Mouse (Mus musculus) gastrocnemius, adult 18-20 months (tissue): ENCODE data around the gene Dmap1. TPM values are rescaled to one million over a fixed set of nuclear protein-coding genes. Genes with fewer than 3 reads are reported as not detected.

Experiments
- DNase-seq: peaks from one replicate; pipeline ENCODE4 v3.0.0; 2021; ENCODE audit warnings: low spot score
- total RNA-seq, 2 experiments: library from RNA; stranded (reverse); gene quantifications; 2 replicates each; pipeline ENCODE4 v1.2.3; 2021

Dmap1 gene
- total RNA-seq, 2 experiments from 2014 or later: 14.9 to 15.7 TPM

DNA sequence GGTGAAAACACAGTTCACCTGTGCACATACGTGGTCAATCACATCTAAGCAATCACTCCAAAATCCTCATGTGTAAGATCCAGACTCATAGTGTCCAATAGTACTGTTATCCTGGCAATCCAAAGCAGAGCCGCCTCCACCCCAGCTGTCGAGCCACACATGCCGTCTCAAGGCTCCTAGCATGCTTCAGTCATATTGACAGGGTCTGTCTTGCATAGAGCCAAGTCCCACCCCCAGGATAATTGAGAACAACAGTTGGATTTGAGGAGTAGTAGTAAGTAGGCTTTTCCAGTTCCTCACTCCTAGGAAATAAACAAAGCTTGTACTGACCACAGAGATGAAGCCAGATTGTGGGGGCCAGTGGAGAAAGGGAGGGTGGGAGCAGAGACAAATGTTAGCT, 24.4 kb downstream of the Dmap1 start:
- DNase-seq: no peak

DNA sequence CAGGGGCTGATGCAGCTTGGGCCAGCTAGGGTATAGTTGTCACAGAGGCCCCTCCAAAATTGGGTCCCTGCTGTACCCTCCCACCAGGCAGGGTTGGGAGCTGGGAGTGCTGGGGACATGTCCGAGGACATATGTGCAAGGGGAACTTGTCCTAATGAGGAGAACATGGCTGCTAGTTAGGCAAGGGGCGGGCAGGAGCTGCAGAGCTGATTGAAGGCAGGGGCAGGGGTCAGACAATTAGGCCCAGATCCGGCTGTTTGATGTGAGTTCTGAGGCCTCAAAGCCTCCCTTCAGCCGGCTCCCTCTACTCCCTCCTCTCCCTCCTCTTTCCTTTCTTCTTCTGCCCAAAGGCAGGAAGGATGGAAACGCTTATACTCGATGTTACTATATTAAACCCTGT, 25.1 kb downstream of the Dmap1 start:
- no peak for DNase-seq

DNA sequence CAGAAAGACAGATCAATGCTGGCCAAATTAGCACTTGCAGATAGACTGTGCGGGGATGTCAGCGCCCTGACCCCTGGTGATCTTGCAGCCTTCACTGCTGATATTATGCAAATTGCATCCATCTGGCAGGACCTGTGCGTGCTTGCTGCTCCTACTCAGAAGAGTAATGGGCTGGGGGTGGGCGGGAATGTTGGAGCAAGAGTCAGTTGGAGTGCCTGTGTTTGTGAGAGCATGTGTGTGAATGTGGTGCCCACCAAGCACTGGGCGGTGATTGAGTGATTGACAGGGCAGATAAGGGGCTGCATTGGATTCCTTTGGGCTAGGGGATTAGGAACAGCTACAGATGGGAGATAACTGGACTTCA, 26.6 kb downstream of the Dmap1 start:
- no peak for DNase-seq

DNA sequence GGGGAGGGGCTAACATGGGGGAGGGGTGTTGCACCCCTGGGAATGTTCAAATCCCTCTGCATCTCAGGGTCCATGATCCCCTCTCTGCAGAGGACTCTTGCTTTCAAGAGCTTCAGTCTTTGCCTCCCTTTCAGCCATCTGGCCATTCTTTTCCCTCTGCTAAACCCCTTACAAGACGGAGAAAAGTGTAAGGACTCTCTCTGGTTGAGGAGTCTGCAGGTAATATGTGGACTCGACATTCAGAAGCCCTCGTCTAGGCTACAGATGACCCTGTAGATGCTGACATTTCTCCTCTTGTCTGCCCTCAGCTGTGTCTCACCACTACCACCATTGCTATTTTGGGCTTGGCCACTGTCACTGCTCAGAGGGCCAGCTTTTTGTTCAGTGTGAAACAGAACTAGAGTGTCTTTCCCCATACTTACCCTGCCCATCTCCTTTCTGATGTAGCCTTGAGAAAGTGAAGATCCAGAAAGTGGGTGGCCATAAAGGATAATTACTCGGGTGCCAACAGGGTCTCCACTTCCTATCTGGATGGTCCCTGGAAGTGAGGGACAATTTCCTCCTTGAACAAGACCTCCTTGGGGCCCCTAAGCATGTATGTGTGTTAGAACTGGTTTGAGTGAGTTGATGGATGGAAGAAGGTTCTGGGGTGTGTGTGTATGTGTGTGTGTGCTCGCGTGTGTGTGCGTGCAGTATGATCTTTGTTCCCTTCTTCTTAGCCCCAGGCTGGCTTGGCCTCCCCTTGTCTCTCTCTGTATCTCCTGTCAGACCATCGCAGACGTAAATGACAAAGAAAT, 27.2 kb downstream of the Dmap1 start:
- no peak for DNase-seq

DNA sequence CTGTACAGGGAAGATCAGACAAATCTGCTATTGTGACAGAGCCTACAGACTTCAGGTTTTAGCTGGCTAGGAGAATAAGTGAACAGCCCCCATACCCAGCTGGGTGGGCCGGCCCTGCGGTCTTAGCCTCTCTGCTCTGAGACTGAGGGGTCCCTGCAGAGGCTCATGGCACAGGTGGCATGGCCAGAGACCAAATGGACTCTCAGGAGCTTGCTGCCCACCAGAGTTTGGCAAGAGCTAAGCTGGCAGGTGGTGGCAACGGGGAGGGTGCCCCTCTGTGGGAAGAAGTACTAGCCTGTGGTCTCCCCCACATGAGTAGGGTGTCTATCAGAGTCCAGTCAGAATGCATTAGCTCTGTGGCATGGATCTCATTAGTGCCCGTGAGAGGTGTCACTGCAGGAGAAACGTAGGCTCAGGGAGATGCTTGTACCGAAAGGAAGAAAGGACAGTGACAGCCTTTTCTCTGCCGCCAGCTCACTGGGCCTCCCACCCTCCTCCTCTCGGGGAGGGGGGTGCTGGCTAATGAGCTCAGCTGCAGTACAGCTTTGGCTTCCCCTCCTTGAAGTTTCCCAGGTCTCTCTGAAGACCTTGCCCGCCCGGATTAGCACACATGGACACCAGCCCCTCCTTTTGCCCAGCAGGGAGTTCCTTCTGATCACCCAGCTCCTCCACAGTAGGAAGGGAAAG, 27.9 kb downstream of the Dmap1 start:
- DNase-seq: no peak

DNA sequence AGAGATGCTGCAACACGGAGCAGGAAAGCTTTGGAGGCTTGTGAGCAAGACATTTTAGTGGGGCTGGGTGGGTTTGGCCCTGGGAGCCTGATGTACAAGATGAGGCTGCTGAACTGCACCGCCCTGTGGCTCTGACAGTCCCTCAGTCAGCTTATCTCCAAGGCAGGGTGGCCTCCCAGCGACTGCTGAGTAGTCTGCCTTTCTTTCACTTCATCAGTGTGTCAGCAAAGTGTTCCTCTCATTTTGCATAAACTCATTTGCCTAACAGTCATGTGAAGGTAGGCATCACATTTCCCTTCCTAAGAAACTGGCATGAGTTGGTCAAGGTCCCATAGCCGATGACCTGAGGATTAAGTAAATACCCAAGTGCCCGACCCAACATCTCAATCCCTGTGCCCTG, 29.3 kb downstream of the Dmap1 start:
- no peak for DNase-seq

DNA sequence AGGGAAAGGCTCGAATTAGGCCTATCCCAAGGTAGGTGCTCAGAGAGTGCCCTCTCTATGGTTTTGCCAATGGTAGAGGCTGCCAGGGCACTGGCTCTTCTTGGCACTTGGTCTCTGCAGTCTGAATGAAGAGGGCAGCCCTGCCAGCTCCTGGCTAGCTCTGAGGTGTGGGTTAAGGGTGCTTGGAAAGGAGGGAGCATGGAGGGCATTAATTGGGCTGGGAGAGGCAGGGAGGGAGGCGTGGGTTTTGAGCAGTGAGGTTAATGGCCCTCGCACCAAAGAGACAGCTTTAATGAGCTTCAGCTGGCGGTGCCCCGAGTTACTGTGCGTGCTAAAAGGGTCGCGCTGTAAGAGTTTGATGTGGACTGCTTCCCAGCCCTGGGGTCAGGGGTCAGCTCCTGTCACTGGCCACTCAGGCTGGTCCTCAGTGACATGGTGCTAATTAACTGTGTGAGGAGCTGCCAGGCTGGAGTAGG, 30.4 kb downstream of the Dmap1 start:
- DNase-seq: peak; percentile 39

DNA sequence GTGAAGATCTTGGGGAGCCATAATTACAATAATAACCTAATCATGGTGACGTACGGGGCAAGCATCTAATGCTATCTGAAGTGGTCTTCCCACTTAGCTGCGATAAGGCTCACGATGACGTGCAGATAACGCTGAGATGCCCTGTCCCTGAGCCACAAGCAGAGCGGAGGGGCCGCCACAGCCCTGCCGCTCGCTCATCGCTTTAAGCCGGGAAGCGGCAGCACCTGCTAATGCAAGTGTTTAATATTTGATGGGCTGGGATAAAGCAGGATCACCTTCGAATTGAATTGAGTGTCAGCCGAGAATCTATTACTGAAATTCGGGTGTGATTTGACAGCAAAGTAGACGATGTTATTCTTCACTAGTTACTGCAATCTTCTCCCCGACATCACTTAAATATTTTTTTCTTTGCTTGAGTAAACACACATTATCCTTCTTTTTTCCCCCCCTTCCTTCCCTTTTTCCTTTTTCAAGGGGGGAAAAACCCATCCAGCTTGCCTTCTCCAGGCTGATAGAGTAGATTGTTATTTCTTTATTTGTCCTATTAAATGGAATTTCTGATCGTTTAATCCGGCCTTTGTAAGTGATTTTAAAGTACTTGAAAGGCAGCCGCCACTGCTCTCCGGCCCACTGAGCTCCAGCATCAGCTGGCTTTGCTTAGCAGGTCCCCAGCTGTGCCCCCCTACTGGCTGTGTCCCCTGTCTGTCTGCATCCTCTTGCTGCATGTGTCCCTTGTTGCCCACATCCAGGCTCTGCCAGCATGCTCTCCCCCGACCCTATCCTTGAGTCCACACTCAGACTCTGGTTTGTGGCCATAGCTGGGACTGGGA, 34.9 kb downstream of the Dmap1 start:
- DNase-seq: no peak

DNA sequence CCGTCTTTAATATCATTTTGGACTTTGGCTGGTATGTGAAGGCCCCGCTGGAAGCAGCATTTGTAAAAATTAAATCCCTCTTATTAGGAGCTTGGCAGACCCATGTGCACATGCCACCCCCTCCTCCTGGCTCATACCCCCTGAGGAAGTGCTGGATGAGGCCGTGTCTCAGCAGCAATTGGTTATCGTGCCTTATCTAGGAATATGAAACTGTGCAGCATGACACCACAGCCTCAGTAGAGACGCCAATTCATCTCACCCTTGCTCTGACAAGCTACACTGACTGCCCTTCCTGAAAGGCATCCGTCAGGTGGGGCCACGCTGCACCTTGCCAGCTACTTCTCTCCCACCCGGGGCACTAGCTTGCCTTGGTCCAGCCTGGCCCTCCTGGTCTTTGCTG, 35.6 kb downstream of the Dmap1 start:
- no peak for DNase-seq

DNA sequence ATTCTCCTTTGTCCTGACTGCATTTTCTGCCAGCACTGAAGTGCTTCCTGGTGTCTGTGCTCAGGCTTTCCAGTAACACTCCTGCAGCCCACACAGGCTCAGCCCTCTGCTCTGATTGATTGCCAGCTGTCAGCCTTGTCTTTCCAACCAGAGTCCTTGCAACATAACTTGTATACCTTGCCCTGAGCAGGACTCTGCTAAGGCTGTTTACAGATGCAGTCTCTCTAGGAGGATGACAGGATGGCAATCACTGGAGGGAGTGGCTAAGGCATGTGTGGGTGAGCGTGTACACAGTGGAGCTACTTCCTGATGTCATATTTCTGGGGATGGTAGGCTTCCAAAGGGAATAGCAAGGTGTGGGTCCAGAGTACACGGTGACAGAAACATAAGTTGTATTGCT, 36.2 kb downstream of the Dmap1 start:
- no peak for DNase-seq

DNA sequence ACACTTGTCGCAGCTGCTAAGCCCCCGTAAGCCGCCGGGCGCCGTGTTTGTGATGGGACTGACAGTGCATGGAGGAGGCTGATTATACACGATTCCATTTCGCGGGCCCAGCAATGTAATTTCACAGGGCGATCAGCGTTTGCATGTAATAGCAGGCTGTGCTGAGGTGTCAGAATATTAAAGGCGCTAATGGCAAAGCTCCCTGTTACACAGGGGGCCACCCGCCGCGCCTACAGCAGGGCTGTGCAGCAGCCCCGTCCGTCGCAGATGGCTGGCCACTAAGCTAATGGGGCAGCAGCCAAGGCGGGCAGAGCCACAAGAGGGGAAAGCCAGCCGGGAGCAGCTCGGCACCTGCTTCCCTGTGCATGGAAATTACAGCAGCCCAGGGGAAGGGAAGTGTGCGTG, 37.0 kb downstream of the Dmap1 start:
- DNase-seq: peak; percentile 13

DNA sequence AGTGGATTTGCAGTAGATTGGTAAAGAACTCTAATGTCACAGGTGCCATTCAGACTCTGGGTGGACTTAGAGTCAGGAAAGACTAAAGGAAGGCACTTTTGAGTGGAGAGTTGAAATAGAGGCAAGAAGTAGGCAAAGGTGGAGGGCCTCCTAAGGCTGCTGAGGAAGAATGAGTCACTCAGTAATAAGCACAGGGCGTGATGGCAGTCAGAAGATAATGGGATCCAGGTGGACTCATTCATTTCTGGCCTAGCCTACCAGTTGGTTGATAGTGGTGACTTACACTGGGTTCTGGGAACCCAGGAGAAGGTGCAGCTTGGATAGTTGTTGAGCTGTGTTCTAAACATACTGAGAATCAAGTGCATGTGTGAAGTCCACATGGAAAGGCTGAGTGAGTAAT, 40.3 kb downstream of the Dmap1 start:
- DNase-seq: no peak

DNA sequence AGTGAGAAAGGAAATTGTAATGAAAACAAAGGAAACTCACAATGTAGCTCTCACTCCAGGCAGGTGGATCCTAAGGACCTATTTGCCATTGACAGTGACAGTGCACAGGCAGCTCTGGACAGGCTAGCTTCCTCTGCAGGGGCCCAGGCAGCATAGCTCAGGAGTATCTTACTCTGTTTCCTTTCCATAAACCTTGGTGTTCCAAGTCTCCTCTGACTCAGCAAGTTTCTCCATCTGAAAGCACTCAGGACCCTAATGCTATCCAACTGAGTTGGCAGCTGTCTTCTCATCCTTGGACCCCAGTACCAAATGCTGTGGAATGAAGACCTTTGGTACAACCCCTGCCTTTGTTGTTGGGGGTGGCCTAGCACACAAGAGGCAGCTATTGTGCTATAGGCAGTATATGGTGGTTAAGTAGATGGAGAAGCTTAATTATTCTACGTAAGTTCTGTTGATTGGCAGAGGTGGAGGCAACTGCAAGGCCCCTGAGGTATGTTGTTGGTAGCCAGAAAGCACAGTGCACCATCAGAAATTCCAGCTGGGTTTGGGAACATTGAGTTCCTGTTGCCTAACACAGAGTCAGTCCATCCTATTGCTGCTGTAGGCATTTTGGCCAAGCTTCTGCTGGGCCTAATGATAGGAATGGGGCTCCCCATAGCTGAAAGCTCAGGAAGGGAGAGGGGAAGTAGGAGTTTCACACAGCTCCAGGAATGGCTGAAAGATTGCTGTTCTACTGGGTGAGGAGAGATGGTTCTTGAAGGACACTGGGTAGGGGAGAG, 41.0 kb downstream of the Dmap1 start:
- peak; percentile 46 for DNase-seq

DNA sequence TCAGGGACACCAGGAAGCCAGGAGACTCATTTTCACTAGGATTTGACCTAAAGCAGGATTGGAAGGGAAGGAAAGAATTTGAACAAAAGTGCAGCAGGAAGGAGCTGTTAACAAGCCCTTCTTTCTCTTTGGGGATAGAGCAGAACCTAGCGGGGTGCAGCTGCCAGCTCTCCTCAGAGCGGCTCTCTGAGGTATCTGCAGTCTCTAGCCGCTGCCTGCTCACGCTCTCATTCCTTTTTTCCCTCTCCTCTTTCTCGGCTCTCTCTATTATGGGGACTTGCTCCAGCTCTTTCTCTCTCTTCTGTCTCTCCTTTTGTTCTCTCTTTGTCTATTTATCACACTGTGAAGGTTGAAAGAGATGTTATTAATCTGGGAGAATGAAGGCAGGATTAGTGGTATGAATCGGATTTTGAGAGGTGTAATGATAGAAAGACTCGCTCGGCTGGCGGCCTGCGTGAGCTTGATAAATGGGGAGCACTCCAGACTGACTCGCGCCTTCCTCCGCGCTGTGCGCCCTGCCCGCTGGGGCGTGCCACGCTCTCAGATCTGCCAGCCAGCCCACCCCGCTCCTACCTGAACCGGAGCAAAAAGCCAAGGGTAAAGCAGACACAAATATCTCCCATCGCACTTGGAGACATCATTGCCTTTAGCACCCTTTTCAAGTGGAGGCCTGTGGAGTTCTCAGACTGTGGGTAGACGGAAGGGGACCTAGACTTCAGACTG, 45.0 kb downstream of the Dmap1 start:
- no peak for DNase-seq

DNA sequence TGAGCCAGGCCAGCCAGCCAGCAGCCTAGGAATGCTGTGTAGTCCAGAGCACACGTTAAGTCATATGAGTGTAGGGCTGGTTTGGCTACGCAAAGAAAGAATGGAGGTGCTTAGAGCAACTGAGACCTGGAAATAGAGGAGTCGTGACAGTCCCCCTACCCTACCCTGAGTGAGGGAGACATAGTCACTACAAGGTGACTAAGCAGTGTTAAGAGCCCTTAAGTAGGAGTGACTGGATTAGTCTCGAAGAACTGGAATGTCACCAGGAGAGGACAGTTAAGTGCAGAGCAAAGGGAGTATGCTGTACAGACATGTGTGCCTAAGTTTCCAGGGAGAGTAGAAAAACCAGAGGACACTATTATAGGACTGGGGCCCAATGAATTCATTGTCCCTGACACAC, 45.9 kb downstream of the Dmap1 start:
- DNase-seq: no peak

DNA sequence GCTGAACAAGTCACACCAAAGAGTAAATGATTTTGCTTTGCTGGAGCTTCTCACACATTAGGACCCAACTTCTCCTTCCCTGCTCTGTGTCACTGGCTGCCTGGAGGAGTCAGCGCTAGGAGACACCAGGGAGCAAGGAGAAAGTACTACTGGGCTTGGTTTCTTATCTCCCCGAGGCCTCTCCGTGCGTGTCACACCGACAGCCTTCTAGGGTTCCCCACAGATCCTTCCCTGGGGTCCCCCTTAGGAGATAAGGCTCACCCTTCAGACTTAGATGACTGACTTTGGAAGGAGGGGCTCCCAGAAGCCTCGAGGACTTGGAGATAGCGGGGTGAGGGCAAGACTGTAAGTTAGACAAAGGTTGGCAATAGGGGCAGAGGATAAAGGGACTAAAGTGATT, 47.4 kb downstream of the Dmap1 start:
- no peak for DNase-seq

DNA sequence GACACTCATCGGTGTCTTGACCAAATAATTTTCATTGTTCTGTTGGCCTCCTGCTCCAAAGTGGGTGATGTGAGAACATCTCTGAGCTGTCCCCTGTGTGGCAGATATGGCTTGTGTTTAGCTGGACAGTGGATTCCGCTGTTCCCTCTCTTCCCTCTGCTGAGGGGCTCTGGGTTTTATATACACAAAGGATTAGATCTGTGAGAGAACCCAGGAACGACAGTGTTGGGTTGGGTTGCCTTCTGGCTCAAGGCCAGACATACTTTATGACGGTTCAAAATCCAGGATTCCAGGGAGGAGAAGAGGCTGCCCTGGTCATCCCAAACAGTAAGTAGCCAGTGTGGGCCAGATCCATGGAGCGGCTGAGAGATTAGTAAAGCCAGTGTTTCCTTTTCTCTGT, 48.5 kb downstream of the Dmap1 start:
- DNase-seq: no peak

DNA sequence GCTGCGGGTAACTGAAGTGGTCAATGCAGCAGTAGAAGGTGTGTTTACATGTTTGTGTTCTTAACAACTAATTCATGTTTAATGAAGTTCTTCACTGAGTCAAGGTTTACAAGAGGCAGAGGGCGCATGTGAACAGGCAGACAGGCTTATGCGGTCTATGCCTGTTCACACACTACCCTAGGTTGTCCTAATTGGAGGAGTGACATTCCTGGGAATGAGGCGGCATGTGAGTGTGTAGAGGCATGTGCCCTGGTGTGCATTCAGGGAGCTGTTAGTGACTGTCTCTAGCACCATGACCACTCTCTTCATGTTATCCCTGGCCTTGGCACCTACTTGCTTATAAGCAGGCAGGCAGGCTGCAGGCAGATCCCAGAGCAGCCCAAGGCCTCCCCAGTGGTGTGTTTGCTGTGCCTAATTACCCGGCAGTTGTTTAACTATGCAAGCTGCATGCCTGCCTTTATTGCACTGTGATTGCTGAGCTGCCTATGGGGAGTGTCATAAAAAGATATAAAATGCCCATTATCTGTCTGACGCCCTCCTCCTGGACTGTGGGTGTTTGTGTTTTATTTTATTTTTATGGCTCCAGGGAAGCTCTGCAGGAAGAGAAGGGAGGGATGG, 51.9 kb downstream of the Dmap1 start:
- no peak for DNase-seq

DNA sequence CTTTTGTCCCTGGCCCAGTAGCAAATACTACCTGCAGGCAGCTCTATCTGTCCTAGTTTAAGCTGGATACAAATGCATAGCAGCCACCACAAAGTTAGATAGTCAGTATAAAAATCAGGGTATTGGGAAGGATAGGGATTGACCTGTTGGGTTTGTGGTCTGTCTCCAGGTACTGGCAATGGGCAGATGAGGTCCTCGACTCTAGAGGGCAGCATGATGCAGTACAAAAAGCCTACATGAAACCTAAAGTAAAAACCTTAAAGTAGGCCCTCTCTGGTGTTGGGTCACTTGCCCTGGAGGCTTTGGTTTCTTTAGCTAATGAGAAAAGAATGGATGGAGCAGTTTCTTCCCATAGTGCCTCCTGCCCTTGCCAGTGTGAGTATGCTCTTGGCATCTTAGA, 53.6 kb downstream of the Dmap1 start:
- no peak for DNase-seq
